Mouse (Mus musculus) neutrophil, adult 5-6 weeks (primary cell): Measurements from ENCODE around the gene Fyn. TPM values are rescaled to one million over a fixed set of nuclear protein-coding genes. Genes with fewer than 3 reads are reported as not detected.

Experiments
- ATAC-seq: fragments of 151-379, 151-347 bp; 2 replicates; pipeline ENCODE4 v1.8.0; 2017; ENCODE audit warnings: mild to moderate bottlenecking, moderate TSS enrichment; ENCODE audit not compliant: insufficient number of reproducible peaks, poor library complexity, low FRiP score, severe bottlenecking; ENCODE audit errors: extremely low read depth
- total RNA-seq: library from RNA; stranded (forward); fragments of 200-1000 nt; gene quantifications from 2 replicates; pipeline ENCODE4 v1.2.3, GENCODE M21; 2017

Fyn gene
- total RNA-seq, 1 experiment from 2014 or later: 56.6 TPM

DNA sequence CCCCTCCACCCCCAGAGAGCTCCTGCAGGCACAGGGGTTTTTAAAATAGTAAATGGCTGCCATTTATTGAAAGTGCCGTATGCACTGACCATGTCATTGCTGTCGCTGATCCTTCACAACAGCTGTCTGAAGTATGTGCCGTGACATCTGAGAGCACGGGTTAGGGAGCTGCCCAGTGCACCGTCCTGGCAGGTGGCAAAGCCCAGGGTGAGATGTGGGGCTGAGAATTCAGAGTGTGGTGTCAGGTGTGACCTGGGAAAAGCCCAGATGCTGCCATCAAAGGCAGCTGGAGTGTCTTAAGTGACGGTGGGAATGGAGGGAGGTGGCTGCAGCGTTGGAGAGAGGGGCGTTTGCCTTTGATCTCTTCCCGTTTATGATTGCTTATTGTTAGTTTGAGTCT, 148.7 kb downstream of the Fyn start:
- ATAC-seq: no peak

- ATAC-seq: no peak
Observed at GRCm38 (mm10) chr10:39518232-39518631, 149.6 kb downstream of the Fyn start.

GRCm38 (mm10) chr10:39518859-39519258, 150.2 kb downstream of the Fyn start:
- no peak for ATAC-seq

DNA sequence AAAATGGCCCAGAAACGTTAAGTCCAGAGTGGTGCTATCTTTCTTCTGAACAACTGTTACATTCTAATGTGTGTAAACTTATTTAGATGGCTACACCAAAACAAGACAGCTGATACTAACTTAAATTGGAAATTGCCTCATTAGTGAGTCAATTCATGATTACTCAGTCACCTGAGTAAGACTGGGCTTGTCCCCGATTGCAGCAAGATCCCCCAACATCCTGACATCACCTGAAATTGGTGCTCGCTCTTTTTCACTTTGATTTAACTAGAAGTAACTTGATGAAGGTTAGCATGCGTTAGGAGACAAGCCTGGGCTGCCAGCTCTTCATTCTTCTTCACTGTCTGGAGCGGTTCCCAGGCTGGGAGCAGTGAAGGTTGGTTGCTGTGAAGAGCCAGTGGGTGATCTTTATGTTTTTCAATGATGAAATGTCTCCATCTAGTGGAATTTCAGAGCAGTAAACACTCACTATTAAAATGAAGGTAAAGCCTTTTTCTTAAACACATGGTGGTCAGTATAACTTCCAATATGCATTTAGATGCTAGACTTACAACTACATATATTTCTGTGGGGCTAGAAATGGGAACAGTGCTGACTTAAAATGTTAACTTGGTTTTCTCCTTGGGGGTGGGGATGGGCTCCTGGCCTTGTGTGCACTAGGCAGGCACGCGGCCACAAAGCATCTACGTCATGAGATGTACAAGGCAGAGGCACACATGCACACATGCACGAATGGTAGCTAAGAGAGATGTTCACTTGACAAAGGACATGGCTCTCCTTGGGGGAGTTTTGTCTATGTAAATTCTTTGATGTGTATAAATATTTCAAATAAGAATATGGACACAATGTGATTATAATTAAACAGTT, 151.7 kb downstream of the Fyn start:
- peak; percentile 67 for ATAC-seq

GRCm38 (mm10) chr10:39521327-39521726, 152.7 kb downstream of the Fyn start:
- no peak for ATAC-seq

- ATAC-seq: no peak
Observed at GRCm38 (mm10) chr10:39521861-39522391, 153.3 kb downstream of the Fyn start.

DNA sequence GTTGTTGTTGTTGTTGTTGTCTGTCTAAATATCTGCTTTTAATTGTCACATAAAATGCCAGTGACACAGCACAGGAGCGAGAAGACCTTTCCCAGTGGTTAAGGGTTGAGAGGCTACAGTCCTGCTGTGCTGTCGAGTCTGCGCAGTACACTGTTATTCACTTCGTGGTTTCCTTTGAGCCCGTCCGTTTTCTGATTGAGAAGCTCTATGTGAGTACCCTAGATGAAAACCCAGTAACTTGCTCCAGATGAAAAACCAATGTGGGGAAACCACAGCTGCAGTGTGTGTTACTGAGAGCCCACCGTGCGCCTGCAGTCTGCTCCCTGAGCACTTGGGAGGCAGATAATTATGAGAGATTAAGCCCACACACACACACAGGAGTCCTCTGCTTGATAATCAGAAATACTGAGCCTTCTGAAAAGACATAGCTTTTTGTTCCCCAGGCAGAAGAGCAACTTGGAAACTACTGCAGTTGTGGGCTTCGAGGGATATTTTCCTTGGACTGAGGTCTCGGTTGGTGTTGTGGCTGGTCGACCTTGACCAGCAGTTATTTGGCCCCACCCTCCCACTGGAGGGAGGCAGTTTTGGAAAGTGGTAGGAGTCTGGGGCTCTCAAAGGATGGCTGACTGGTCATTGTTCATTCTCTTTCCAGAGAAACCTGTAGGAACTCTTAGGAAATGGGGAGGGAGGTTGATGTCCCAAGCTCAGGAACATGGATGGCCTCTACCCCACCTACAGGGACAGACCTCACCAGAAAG, 154.4 kb downstream of the Fyn start:
- ATAC-seq: no peak

DNA sequence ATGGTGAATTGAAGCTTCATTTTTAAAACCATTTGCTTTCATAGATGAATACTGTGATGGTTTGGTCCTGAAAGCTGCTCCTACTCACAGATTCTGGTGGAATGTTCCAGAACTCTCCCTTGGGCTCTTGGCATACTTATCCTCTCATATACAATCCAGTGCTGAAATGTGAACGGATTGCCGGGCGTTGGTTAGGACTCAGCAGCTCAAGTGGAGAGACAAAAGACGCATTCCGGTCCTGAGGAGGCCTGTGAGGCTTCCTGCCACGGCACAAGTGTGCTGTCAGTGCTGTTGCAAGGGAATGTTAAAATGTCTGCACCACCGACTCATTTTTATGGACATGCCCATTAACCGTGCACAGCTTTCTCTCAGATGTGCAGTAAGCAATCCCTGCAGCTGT, 155.7 kb downstream of the Fyn start:
- no peak for ATAC-seq

GRCm38 (mm10) chr10:39525431-39525830, 156.8 kb downstream of the Fyn start:
- ATAC-seq: no peak

GRCm38 (mm10) chr10:39527113-39527512, 158.5 kb downstream of the Fyn start:
- no peak for ATAC-seq

DNA sequence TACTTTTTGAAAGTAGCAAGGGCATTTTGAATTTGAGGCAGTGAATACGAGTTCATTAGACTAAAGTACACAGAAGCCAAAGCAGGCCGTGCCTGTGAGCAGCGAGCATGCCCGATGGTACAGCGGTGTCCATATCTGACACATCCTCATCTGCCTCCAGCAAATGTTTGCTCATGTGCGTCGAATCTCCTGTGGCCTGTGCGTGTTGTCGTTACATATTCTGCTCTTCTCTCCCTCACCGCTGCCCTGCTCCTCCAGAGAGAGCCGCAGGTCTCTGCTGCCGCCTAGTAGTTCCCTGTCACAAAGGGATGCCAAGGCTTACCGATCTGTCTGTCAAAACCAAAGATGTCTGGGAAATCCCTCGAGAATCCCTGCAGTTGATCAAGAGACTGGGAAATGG, 160.5 kb downstream of the Fyn start:
- ATAC-seq: no peak

DNA sequence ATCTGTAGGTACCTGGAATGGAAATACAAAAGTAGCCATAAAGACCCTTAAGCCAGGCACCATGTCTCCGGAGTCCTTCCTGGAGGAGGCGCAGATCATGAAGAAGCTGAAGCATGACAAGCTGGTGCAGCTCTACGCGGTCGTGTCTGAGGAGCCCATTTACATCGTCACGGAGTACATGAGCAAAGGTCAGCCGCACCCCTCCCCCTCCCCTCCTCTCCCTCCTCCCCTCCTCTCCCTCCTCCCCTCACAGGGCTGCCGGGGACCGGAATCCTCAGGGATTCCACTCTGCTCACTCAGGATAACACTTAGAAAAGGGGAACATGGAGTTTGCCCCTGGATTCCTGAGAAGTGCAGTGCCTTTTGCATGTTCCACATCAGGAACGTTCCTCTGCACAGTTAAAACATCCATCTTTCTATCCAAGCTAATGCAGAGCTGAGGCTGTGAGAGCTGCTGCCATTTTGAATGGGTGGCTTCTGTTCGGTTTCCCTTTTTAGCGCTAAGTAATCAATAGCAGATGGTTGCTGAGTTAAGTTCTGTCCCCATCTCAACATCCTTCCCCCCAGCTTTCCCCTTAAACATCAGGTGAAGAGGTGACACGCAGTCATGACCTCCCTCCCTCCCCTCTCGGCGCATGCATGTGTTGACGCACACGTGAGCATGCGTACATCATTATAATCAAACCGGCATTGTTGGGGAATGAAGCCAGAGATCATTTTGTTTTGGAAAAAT, 163.5 kb downstream of the Fyn start:
- no peak for ATAC-seq

DNA sequence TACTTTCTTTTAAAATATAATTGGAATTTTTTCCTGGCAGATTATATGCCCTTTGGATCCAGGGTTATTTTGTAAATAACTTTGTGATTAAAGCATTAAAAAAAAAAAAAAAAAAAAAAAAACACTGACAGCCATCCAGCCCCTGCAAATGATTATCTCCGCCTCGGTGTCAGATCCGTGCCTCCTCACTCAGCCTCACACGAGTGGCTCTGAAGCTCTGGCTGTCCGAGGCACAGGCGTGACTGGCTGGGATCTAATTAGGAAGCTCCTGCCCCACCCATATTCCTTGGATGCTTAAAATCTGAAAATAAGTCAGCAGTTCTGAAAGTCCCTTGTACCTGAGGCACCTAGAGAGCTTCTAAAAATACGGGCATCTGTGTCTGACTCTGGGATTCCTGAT, 164.2 kb downstream of the Fyn start:
- ATAC-seq: no peak

GRCm38 (mm10) chr10:39534324-39535026, 165.8 kb downstream of the Fyn start:
- ATAC-seq: no peak

GRCm38 (mm10) chr10:39535347-39535746, 166.7 kb downstream of the Fyn start:
- no peak for ATAC-seq

GRCm38 (mm10) chr10:39536258-39536657, 167.6 kb downstream of the Fyn start:
- ATAC-seq: no peak

- no peak for ATAC-seq
Observed at GRCm38 (mm10) chr10:39540012-39540647, 171.5 kb downstream of the Fyn start.

DNA sequence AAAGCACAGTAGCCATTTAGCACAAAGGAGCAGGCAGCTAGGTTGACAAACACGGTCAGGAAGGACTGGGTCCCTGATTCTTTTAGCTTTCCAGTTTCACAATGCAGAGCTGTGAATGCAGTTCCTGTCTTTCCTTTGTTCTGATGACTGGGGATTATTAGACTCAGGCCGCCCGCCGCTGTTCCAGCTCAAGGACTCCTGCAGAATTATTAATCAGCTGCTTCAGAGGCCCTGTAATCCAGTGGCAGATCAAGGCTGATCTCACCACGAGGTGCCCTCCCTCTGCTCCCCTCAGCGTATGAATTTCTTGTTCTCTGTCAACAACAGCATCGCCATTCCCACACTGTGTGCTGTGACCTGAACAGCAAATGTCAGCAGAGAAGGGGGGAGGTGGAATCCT, 172.3 kb downstream of the Fyn start:
- no peak for ATAC-seq
